Mouse (Mus musculus): Measurements from ENCODE around the gene Tnn.

GRCm38 (mm10) chr1:160166600-160166999 lies 13.2 kb upstream of the Tnn start:
- TF ChIP-seq CTCF (IDR thresholded peaks at IDR 0.05; ENCODE audit: low read depth) = no peak
- no peak for TF ChIP-seq EP300 (IDR thresholded peaks at IDR 0.05; ENCODE audit: low read depth)

Data from liver, postnatal 0 days (tissue).